Mouse (Mus musculus): ENCODE data around the gene Atic. TPM values are rescaled to one million over a fixed set of nuclear protein-coding genes. Genes with fewer than 3 reads are reported as not detected.

Gene Atic
- polyA plus RNA-seq, 1 experiment from 2014 or later: 76.1 TPM

GRCm38 (mm10) chr1:71595365-71595764 is 38.4 kb downstream of the Atic start:
- Histone ChIP-seq H3K4me2 (no peak overlapping the region), H3K4me3 (no peak overlapping the region)

GRCm38 (mm10) chr1:71605751-71606150 is 48.8 kb downstream of the Atic start:
- ATAC-seq (ENCODE audit: insufficient number of reproducible peaks, insufficient read depth, low FRiP score, low TSS enrichment, low read depth): no peak
- no peaks in the 10 kb centered on the region for H3K4me1 ChIP-seq
- 87% methylated on average over 2 of the region's 2 CpGs for WGBS
- no peaks in the 10 kb centered on the region for H3K9me3 ChIP-seq
- H3K27ac ChIP-seq: no peak overlapping the region
- no peak overlapping the region for H3K9ac ChIP-seq
- H3K4me2 ChIP-seq: no peak overlapping the region
- no peak overlapping the region for H3K4me3 ChIP-seq
- no peaks in the 10 kb centered on the region for H3K27me3 ChIP-seq
- H3K36me3 ChIP-seq: peaks cover 91% of the 10 kb centered on the region

More at GRCm38 (mm10) chr1:71595365-71595764, 38.4 kb downstream of the Atic start:
- Histone ChIP-seq H3K27ac (no peak overlapping the region), H3K9me3 (no peaks in the 10 kb centered on the region), H3K36me3 (peaks cover 95% of the 10 kb centered on the region), H3K27me3 (no peaks in the 10 kb centered on the region), H3K9ac (no peak overlapping the region), H3K4me1 (no peaks in the 10 kb centered on the region)
- ATAC-seq (ENCODE audit: insufficient number of reproducible peaks, insufficient read depth, low FRiP score, low TSS enrichment, low read depth): no peak
- 91% methylated on average over 4 of the region's 4 CpGs for WGBS

- no peak overlapping the region for H3K4me2 ChIP-seq
- H3K9ac ChIP-seq: no peak overlapping the region
- H3K27me3 ChIP-seq: no peaks in the 10 kb centered on the region
- H3K36me3 ChIP-seq: peaks cover 92% of the 10 kb centered on the region
- no peaks in the 10 kb centered on the region for H3K4me1 ChIP-seq
- no peak overlapping the region for H3K27ac ChIP-seq
- no peak overlapping the region for H3K4me3 ChIP-seq
- WGBS: 94% methylated on average over 8 of the region's 8 CpGs
- ATAC-seq (ENCODE audit: insufficient number of reproducible peaks, insufficient read depth, low FRiP score, low TSS enrichment, low read depth): no peak
- no peaks in the 10 kb centered on the region for H3K9me3 ChIP-seq
Measured at GRCm38 (mm10) chr1:71606600-71607325, 49.8 kb downstream of the Atic start.

- no peak for ATAC-seq (ENCODE audit: insufficient number of reproducible peaks, insufficient read depth, low FRiP score, low TSS enrichment, low read depth)
Measured at GRCm38 (mm10) chr1:71609057-71609775, 52.3 kb downstream of the Atic start.

GRCm38 (mm10) chr1:71609916-71610315 is 53.0 kb downstream of the Atic start:
- H3K27ac ChIP-seq: no peak overlapping the region
- 89% methylated on average over 5 of the region's 5 CpGs for WGBS

More at GRCm38 (mm10) chr1:71609057-71609775, 52.3 kb downstream of the Atic start:
- H3K36me3 ChIP-seq: peaks cover 96% of the 10 kb centered on the region
- no peak overlapping the region for H3K9ac ChIP-seq
- no peaks in the 10 kb centered on the region for H3K27me3 ChIP-seq
- H3K4me2 ChIP-seq: no peak overlapping the region
- no peak overlapping the region for H3K27ac ChIP-seq
- H3K4me3 ChIP-seq: no peak overlapping the region
- no peaks in the 10 kb centered on the region for H3K9me3 ChIP-seq
- H3K4me1 ChIP-seq: no peaks in the 10 kb centered on the region
- 90% methylated on average over 37 of the region's 37 CpGs for WGBS

GRCm38 (mm10) chr1:71612256-71612655 is 55.3 kb downstream of the Atic start:
- peaks cover 95% of the 10 kb centered on the region for H3K36me3 ChIP-seq
- no peaks in the 10 kb centered on the region for H3K4me1 ChIP-seq
- WGBS: 95% methylated on average over 21 of the region's 21 CpGs
- H3K4me2 ChIP-seq: no peak overlapping the region
- no peak overlapping the region for H3K9ac ChIP-seq
- no peak overlapping the region for H3K27ac ChIP-seq
- no peak for ATAC-seq (ENCODE audit: insufficient number of reproducible peaks, insufficient read depth, low FRiP score, low TSS enrichment, low read depth)
- H3K4me3 ChIP-seq: no peak overlapping the region
- H3K9me3 ChIP-seq: no peaks in the 10 kb centered on the region
- no peaks in the 10 kb centered on the region for H3K27me3 ChIP-seq

More at GRCm38 (mm10) chr1:71609916-71610315, 53.0 kb downstream of the Atic start:
- H3K9ac ChIP-seq: no peak overlapping the region
- no peak for ATAC-seq (ENCODE audit: insufficient number of reproducible peaks, insufficient read depth, low FRiP score, low TSS enrichment, low read depth)
- H3K4me3 ChIP-seq: no peak overlapping the region
- H3K4me1 ChIP-seq: no peaks in the 10 kb centered on the region
- no peaks in the 10 kb centered on the region for H3K27me3 ChIP-seq
- no peak overlapping the region for H3K4me2 ChIP-seq
- peaks cover 96% of the 10 kb centered on the region for H3K36me3 ChIP-seq
- H3K9me3 ChIP-seq: no peaks in the 10 kb centered on the region

- H3K4me3 ChIP-seq: no peak overlapping the region
- 83% methylated on average over 8 of the region's 8 CpGs for WGBS
- H3K4me2 ChIP-seq: no peak overlapping the region
- H3K27me3 ChIP-seq: no peaks in the 10 kb centered on the region
- H3K36me3 ChIP-seq: peaks cover 98% of the 10 kb centered on the region
- no peaks in the 10 kb centered on the region for H3K4me1 ChIP-seq
- H3K27ac ChIP-seq: no peak overlapping the region; the same call in 1 of the 2 replicates
- ATAC-seq (ENCODE audit: insufficient number of reproducible peaks, insufficient read depth, low FRiP score, low TSS enrichment, low read depth): no peak
- H3K9me3 ChIP-seq: no peaks in the 10 kb centered on the region
- no peak overlapping the region for H3K9ac ChIP-seq
Measured at GRCm38 (mm10) chr1:71614545-71615246, 57.7 kb downstream of the Atic start.

GRCm38 (mm10) chr1:71621526-71621925 is 64.6 kb downstream of the Atic start:
- H3K27me3 ChIP-seq: no peaks in the 10 kb centered on the region
- H3K36me3 ChIP-seq: peaks cover 96% of the 10 kb centered on the region
- no peak for ATAC-seq (ENCODE audit: insufficient number of reproducible peaks, insufficient read depth, low FRiP score, low TSS enrichment, low read depth)
- no peak overlapping the region for H3K4me2 ChIP-seq
- no peaks in the 10 kb centered on the region for H3K4me1 ChIP-seq
- H3K9me3 ChIP-seq: no peaks in the 10 kb centered on the region
- H3K27ac ChIP-seq: no peak overlapping the region
- 88% methylated on average over 2 of the region's 2 CpGs for WGBS
- no peak overlapping the region for H3K4me3 ChIP-seq
- H3K9ac ChIP-seq: no peak overlapping the region

- no peak overlapping the region for H3K9ac ChIP-seq
- peaks cover 96% of the 10 kb centered on the region for H3K36me3 ChIP-seq
- no peak overlapping the region for H3K4me3 ChIP-seq
- H3K27ac ChIP-seq: no peak overlapping the region
- no peak overlapping the region for H3K4me2 ChIP-seq
- H3K27me3 ChIP-seq: no peaks in the 10 kb centered on the region
- H3K9me3 ChIP-seq: no peaks in the 10 kb centered on the region
- WGBS: 96% methylated on average over 6 of the region's 6 CpGs
- H3K4me1 ChIP-seq: no peaks in the 10 kb centered on the region
- ATAC-seq (ENCODE audit: insufficient number of reproducible peaks, insufficient read depth, low FRiP score, low TSS enrichment, low read depth): no peak
Measured at GRCm38 (mm10) chr1:71623625-71624024, 66.7 kb downstream of the Atic start.

Measured in embryonic facial prominence, embryonic 13.5 days (tissue).